Mouse (Mus musculus) ES-CJ7 (cell line): ENCODE measurements around the gene Ankrd44.

Experiments
- DNase-seq: peaks from one replicate; pipeline ENCODE4 v3.0.0; 2011; ENCODE audit warnings: low read depth, low spot score

The Ankrd44 gene

GRCm38 (mm10) chr1:54896109-54897085 is 29.8 kb downstream of the Ankrd44 start:
- no peak for DNase-seq

- no peak for DNase-seq
Observed at GRCm38 (mm10) chr1:54888449-54888848, 37.7 kb downstream of the Ankrd44 start.

GRCm38 (mm10) chr1:54887873-54888272 is 38.3 kb downstream of the Ankrd44 start:
- DNase-seq = no peak

GRCm38 (mm10) chr1:54882856-54883467 is 43.2 kb downstream of the Ankrd44 start:
- no peak for DNase-seq

DNA sequence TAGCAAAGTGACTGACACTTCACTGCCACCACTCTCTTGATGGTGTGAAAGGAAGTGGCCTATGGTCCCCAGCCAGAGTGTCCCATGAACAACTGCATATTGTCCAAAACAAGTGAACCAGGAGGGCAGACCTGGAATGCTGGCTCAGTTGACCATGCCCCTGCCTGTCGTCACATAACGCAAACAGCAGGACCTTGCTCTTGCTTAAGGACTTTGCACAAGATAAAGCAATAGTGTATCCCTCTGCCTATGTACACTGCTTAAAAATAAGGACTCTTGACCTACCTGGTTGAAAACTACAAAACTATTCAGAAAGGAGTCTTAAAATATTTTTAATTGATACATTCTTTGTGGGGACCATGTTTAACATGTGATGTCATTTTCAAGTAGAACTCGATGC is 44.7 kb downstream of the Ankrd44 start:
- DNase-seq = no peak

- DNase-seq = no peak
Observed at GRCm38 (mm10) chr1:54877423-54878073, 48.6 kb downstream of the Ankrd44 start.

GRCm38 (mm10) chr1:54877014-54877413 is 49.2 kb downstream of the Ankrd44 start:
- DNase-seq = no peak

DNA sequence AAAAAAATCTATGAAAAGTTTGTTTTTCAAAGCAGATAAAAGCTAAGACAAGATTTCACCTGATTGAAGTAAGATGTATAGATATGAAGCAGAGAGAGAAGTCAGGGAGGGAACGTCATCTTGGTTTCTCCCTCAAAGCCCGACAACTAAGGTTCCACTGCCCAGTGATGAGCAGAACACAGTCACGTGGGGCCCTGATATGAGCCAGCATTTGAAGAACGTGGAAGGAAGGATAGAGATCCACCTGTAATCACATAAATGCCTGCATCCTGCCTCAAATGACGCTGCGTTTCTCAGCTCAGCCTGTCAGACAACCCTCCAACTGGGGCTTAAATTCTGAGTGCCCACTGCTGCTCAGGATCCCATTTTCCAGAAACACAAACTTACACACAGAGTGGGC is 52.1 kb downstream of the Ankrd44 start:
- no peak for DNase-seq

DNA sequence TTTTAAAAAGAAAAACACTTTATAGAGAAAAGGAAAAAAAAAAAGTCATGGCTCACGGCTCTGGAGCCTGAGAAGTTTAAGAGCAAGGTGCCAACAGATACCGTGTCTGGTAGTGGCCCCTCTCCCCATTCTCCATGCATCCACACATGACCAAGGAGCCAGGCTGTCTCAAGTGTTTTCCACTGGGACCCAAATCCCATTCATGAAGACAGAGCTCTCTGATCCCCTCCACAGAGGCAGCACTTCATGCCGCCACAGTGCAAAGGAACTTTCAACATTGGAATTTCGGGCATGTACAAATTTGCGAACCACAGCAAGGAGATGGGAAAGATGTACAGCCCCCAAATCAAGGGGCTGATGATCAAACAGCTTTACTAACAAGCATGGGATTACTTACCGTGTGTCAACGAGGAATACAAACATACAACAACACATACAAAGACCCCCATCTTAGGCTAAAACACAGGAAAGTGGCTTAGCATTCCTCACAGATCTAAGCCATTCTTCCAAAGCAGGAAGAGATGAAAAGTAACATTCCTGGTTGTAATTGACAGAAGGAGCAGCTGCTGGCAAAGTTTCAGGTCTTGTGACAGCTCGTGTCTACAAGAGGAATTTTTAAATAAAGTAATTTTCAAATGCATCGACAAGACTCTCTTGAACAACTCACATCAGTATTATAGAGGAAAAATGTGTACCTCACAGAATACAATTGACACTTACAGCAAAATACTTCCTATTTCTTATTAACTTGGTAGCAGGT is 53.1 kb downstream of the Ankrd44 start:
- no peak for DNase-seq

- no peak for DNase-seq
Observed at GRCm38 (mm10) chr1:54871321-54871720, 54.9 kb downstream of the Ankrd44 start.

DNA sequence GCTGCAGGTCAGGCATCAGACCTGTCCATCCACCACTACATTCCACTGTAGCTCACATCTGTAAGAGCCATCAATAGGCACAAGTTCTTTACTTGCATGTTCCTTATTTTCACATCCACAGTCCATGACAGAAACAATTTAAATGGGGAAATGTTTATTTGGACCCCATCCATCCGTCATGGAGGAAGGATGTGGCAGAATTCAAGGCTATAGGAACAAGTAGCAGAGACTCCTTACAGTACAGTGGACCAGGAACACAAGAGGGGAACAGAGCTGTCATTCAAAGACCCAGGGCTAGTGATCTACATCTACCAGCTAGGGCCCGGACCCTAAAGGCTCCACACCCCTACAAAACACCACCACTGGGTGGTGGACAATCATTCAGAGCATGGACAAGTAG is 55.6 kb downstream of the Ankrd44 start:
- DNase-seq = no peak

DNA sequence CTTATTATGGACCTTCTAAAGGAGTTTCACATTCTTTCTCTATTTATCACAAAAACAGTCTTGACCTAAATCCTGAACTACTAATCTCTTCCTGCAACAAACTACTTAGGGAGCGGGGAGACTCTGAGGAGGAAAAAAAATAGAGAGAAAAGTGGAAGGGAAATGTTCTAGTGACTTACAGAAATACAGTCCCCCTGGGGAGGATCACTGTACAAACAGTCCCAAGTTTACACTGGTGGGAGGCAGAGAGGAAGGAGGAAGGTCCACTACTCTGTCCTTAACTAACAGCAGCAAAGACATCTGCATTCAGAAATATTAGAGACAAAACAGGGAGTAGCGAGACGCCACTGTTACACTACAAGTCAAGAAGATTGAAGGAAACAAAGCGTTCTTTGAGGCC is 59.0 kb downstream of the Ankrd44 start:
- DNase-seq = no peak

DNA sequence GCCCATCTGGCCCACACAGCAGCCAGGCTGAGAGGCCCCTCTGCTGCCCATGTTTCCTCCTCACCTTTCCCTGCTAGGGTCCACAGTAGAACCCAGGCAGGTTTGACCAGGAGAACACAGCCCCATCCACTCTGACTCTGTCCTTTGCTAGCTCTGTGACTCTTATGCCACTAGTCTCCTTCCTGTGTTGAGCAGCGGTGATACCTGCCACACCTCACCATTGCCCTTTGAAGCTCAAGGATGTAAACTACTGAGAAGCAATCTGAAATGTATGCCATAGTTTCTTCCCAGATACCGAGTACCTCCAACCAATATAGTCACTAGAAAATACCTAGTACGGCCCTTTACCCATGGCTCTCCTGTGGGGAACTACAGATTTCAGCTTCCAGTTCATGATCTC is 60.1 kb downstream of the Ankrd44 start:
- no peak for DNase-seq

GRCm38 (mm10) chr1:54864928-54865652 is 61.1 kb downstream of the Ankrd44 start:
- DNase-seq = no peak

- DNase-seq = no peak
Observed at GRCm38 (mm10) chr1:54860361-54860760, 65.8 kb downstream of the Ankrd44 start.

DNA sequence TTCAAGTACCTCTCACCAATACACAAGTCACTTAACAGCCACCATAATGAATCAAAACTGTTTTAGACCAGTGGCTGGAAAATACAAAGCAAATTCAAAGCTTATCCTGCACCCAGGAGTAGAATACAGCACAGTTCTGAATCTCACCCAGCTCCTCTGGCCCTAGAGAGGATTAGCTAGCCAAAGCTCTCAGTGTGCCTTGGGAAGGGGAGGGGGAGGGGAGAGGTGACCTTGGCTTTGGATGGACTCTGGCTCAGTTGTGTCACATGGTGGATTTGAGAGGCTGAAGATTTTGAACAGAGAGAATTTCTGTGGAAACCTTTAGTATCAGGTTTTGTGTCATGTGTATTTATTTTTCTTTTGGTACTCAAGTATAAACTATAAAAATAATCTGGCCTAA is 66.3 kb downstream of the Ankrd44 start:
- peak; percentile 28 for DNase-seq

DNA sequence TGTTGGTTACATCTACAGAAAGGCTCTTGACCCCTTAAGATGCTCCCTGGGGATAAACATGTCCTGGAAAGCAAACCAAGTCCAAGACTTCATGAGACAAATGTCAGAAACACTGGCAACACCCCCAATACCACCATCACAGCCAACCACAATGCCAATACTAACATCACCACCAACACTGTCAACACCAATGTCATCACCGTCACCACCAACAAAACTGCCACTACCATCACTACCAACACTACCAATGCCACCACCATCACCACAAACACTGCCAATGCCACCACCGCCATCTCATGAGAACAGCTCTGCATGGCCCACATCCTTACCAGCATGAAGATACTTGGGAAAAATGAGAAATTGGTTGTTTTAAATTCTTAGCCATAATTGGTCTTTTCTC is 67.3 kb downstream of the Ankrd44 start:
- DNase-seq = no peak

GRCm38 (mm10) chr1:54856502-54856901 is 69.7 kb downstream of the Ankrd44 start:
- no peak for DNase-seq

DNA sequence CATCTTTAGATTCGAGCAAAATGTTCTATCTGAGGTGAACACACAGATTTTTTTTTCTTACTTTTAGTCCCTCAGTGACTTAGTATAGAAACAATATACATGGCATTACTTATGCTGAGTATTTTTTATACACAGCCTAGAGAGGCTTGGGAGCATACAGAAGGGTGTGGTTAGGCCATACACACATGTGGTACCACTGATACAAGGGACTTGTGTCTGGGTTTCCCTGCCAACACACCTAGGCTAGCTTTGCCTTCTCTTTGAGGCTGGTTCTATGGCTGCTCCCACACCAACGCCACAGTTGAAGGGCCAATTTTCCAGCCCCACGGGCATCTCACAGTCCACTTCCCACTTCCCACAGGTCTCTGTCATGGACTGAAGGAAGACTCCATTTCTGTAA is 70.2 kb downstream of the Ankrd44 start:
- no peak for DNase-seq

- no peak for DNase-seq
Observed at GRCm38 (mm10) chr1:54854388-54854787, 71.8 kb downstream of the Ankrd44 start.
